Mouse (Mus musculus): ENCODE data around the gene Esrrg. TPM values are rescaled to one million over a fixed set of nuclear protein-coding genes. Genes with fewer than 3 reads are reported as not detected.

Gene Esrrg
- polyA plus RNA-seq, 1 experiment: not detected

GRCm38 (mm10) chr1:188159108-188159507 is 550.5 kb downstream of the Esrrg start:
- H3ac ChIP-seq (ENCODE audit: control insufficient read depth, insufficient read length, low read depth): no peak overlapping the region
- H3K36me3 ChIP-seq (ENCODE audit: control insufficient read depth, insufficient read depth): no peaks in the 10 kb centered on the region
- TF ChIP-seq USF1 (IDR thresholded peaks at IDR 0.05; ENCODE audit: low read depth) (no peak), MAX (IDR thresholded peaks at IDR 0.05) (no peak), FOSL1 (IDR thresholded peaks at IDR 0.05; ENCODE audit: insufficient read depth, low read length, poor library complexity, severe bottlenecking) (no peak), CTCF (IDR thresholded peaks at IDR 0.05; ENCODE audit: control insufficient read depth, insufficient read depth, insufficient read length) (no peak), MYOG (IDR thresholded peaks at IDR 0.05; ENCODE audit: control insufficient read depth, extremely low read depth, insufficient read length) (no peak), CEBPB (IDR thresholded peaks at IDR 0.05; ENCODE audit: low read depth) (no peak), MYOD1 (IDR thresholded peaks at IDR 0.05; ENCODE audit: control insufficient read depth, insufficient read length, low read depth) (no peak)
- H3K27me3 ChIP-seq (ENCODE audit: control insufficient read depth, insufficient read depth, insufficient read length): no peaks in the 10 kb centered on the region
- no peak overlapping the region for H3K4me3 ChIP-seq (ENCODE audit: insufficient read depth, poor library complexity, severe bottlenecking)
- no peaks in the 10 kb centered on the region for H3K79me3 ChIP-seq (ENCODE audit: low read depth)
- H3K79me2 ChIP-seq (ENCODE audit: control insufficient read depth, insufficient read depth): no peaks in the 10 kb centered on the region

DNA sequence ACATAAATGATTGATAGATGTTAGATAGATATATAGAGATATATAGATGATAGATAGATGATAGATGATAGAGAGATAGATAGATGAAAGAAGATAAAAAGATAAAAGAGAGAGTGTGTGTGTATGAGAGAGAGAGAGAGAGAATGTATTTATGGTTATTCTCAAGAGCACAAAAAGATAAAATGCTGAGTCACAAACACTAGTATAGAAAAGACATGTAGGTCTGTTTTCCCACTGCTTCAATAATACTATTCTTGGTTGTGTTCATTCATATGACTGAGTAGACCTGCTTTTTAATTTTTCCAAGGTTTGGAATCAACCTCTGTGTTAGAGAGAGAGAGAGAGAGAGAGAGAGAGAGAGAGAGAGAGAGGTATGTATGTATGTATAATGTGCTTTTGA is 554.5 kb downstream of the Esrrg start:
- H3K4me3 ChIP-seq (ENCODE audit: insufficient read depth, poor library complexity, severe bottlenecking): no peak overlapping the region
- H3K27me3 ChIP-seq (ENCODE audit: control insufficient read depth, insufficient read depth, insufficient read length): no peaks in the 10 kb centered on the region
- TF ChIP-seq MYOD1 (IDR thresholded peaks at IDR 0.05; ENCODE audit: control insufficient read depth, insufficient read length, low read depth): no peak
- TF ChIP-seq MAX (IDR thresholded peaks at IDR 0.05): no peak
- no peak for TF ChIP-seq CEBPB (IDR thresholded peaks at IDR 0.05; ENCODE audit: low read depth)
- no peak for TF ChIP-seq FOSL1 (IDR thresholded peaks at IDR 0.05; ENCODE audit: insufficient read depth, low read length, poor library complexity, severe bottlenecking)
- TF ChIP-seq USF1 (IDR thresholded peaks at IDR 0.05; ENCODE audit: low read depth): no peak
- TF ChIP-seq CTCF (IDR thresholded peaks at IDR 0.05; ENCODE audit: control insufficient read depth, insufficient read depth, insufficient read length): no peak
- TF ChIP-seq MYOG (IDR thresholded peaks at IDR 0.05; ENCODE audit: control insufficient read depth, extremely low read depth, insufficient read length): no peak
- no peaks in the 10 kb centered on the region for H3K36me3 ChIP-seq (ENCODE audit: control insufficient read depth, insufficient read depth)
- no peaks in the 10 kb centered on the region for H3K79me3 ChIP-seq (ENCODE audit: low read depth)
- H3ac ChIP-seq (ENCODE audit: control insufficient read depth, insufficient read length, low read depth): no peak overlapping the region
- no peaks in the 10 kb centered on the region for H3K79me2 ChIP-seq (ENCODE audit: control insufficient read depth, insufficient read depth)

DNA sequence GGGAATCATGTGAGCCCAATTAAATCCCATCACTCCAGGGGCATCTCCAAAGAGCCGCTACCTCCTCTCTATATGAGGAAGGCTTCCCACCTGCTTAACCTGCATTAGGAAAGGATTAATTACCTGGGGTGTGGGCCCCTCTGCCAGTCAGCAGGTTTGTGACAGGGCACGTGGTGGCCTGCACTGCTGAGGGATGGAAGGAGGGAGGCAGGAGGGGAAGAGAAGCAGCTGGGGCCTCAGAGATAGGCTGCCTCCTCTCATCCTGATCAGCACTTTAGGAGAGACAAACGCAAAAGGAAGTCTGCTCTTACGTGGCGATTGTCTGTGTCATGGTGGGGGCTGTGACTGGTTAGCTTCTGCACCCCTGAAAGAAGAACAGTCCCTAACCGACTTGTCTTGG is 555.7 kb downstream of the Esrrg start:
- Histone ChIP-seq H3K36me3 (ENCODE audit: control insufficient read depth, insufficient read depth) (no peaks in the 10 kb centered on the region), H3K27me3 (ENCODE audit: control insufficient read depth, insufficient read depth, insufficient read length) (no peaks in the 10 kb centered on the region), H3ac (ENCODE audit: control insufficient read depth, insufficient read length, low read depth) (no peak overlapping the region), H3K4me3 (ENCODE audit: insufficient read depth, poor library complexity, severe bottlenecking) (no peak overlapping the region), H3K79me3 (ENCODE audit: low read depth) (no peaks in the 10 kb centered on the region), H3K79me2 (ENCODE audit: control insufficient read depth, insufficient read depth) (no peaks in the 10 kb centered on the region)
- no peak for TF ChIP-seq MYOD1 (IDR thresholded peaks at IDR 0.05; ENCODE audit: control insufficient read depth, insufficient read length, low read depth)
- no peak for TF ChIP-seq CTCF (IDR thresholded peaks at IDR 0.05; ENCODE audit: control insufficient read depth, insufficient read depth, insufficient read length)
- no peak for TF ChIP-seq MAX (IDR thresholded peaks at IDR 0.05)
- no peak for TF ChIP-seq CEBPB (IDR thresholded peaks at IDR 0.05; ENCODE audit: low read depth)
- TF ChIP-seq USF1 (IDR thresholded peaks at IDR 0.05; ENCODE audit: low read depth): no peak
- TF ChIP-seq MYOG (IDR thresholded peaks at IDR 0.05; ENCODE audit: control insufficient read depth, extremely low read depth, insufficient read length): no peak
- no peak for TF ChIP-seq FOSL1 (IDR thresholded peaks at IDR 0.05; ENCODE audit: insufficient read depth, low read length, poor library complexity, severe bottlenecking)

DNA sequence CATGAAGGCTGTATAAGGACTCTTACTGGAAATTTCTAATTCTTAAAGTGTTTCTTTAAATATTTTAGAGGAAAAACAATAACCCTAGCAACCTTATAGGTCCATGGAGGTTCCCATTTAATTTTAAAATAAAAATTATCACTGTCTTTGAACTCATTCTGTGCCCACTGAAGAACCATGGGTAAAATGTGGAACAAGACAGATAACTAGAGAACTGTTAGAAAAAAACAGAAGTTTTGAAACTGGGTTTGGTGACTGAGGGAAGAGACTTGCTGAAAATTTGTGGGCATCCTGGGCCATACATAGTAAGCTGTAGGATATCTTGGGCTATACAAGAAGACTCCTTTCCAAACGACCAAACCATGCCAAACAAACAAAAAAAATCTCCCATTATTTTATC is 565.3 kb downstream of the Esrrg start:
- H3ac ChIP-seq (ENCODE audit: control insufficient read depth, insufficient read length, low read depth): no peak overlapping the region
- H3K36me3 ChIP-seq (ENCODE audit: control insufficient read depth, insufficient read depth): no peaks in the 10 kb centered on the region
- H3K79me3 ChIP-seq (ENCODE audit: low read depth): no peaks in the 10 kb centered on the region
- TF ChIP-seq MAX (IDR thresholded peaks at IDR 0.05) (no peak), CTCF (IDR thresholded peaks at IDR 0.05; ENCODE audit: control insufficient read depth, insufficient read depth, insufficient read length) (no peak), MYOG (IDR thresholded peaks at IDR 0.05; ENCODE audit: control insufficient read depth, extremely low read depth, insufficient read length) (no peak), USF1 (IDR thresholded peaks at IDR 0.05; ENCODE audit: low read depth) (no peak), CEBPB (IDR thresholded peaks at IDR 0.05; ENCODE audit: low read depth) (no peak), MYOD1 (IDR thresholded peaks at IDR 0.05; ENCODE audit: control insufficient read depth, insufficient read length, low read depth) (no peak), FOSL1 (IDR thresholded peaks at IDR 0.05; ENCODE audit: insufficient read depth, low read length, poor library complexity, severe bottlenecking) (no peak)
- H3K79me2 ChIP-seq (ENCODE audit: control insufficient read depth, insufficient read depth): no peaks in the 10 kb centered on the region
- no peak overlapping the region for H3K4me3 ChIP-seq (ENCODE audit: insufficient read depth, poor library complexity, severe bottlenecking)
- H3K27me3 ChIP-seq (ENCODE audit: control insufficient read depth, insufficient read depth, insufficient read length): no peaks in the 10 kb centered on the region

- H3ac ChIP-seq (ENCODE audit: control insufficient read depth, insufficient read length, low read depth): no peak overlapping the region
- no peaks in the 10 kb centered on the region for H3K79me2 ChIP-seq (ENCODE audit: control insufficient read depth, insufficient read depth)
- H3K4me3 ChIP-seq (ENCODE audit: insufficient read depth, poor library complexity, severe bottlenecking): no peak overlapping the region
- no peaks in the 10 kb centered on the region for H3K27me3 ChIP-seq (ENCODE audit: control insufficient read depth, insufficient read depth, insufficient read length)
- no peaks in the 10 kb centered on the region for H3K36me3 ChIP-seq (ENCODE audit: control insufficient read depth, insufficient read depth)
- TF ChIP-seq CTCF (IDR thresholded peaks at IDR 0.05; ENCODE audit: control insufficient read depth, insufficient read depth, insufficient read length): no peak
- no peak for TF ChIP-seq FOSL1 (IDR thresholded peaks at IDR 0.05; ENCODE audit: insufficient read depth, low read length, poor library complexity, severe bottlenecking)
- TF ChIP-seq USF1 (IDR thresholded peaks at IDR 0.05; ENCODE audit: low read depth): no peak
- TF ChIP-seq CEBPB (IDR thresholded peaks at IDR 0.05; ENCODE audit: low read depth): no peak
- no peak for TF ChIP-seq MAX (IDR thresholded peaks at IDR 0.05)
- TF ChIP-seq MYOD1 (IDR thresholded peaks at IDR 0.05; ENCODE audit: control insufficient read depth, insufficient read length, low read depth): no peak
- TF ChIP-seq MYOG (IDR thresholded peaks at IDR 0.05; ENCODE audit: control insufficient read depth, extremely low read depth, insufficient read length): no peak
- no peaks in the 10 kb centered on the region for H3K79me3 ChIP-seq (ENCODE audit: low read depth)
Measured at GRCm38 (mm10) chr1:188182951-188183350, 574.4 kb downstream of the Esrrg start.

Data from C2C12 (cell line).